Mouse (Mus musculus) adrenal gland, adult 8-10 months (tissue): ENCODE measurements around the gene 2210016F16Rik. TPM values are rescaled to one million over a fixed set of nuclear protein-coding genes. Genes with fewer than 3 reads are reported as not detected.
A peak's percentile ranks its signal among the peaks of the same experiment; 100 is the strongest.
"Not testable (repeated sequence)": the region's sequence is repeated elsewhere in the genome, so short reads cannot be mapped to it uniquely, and the experiment has no call there.

Source experiments
- DNase-seq: peaks from one replicate; pipeline ENCODE4 v3.0.0; 2022
- total RNA-seq, 4 experiments: library from RNA; stranded (reverse); gene quantifications; 2 replicates each; pipeline ENCODE4 v1.2.4; 2022

The 2210016F16Rik gene
- total RNA-seq: 10 to 100 TPM; 27.5 to 36.5 (median 31.9) TPM

DNA sequence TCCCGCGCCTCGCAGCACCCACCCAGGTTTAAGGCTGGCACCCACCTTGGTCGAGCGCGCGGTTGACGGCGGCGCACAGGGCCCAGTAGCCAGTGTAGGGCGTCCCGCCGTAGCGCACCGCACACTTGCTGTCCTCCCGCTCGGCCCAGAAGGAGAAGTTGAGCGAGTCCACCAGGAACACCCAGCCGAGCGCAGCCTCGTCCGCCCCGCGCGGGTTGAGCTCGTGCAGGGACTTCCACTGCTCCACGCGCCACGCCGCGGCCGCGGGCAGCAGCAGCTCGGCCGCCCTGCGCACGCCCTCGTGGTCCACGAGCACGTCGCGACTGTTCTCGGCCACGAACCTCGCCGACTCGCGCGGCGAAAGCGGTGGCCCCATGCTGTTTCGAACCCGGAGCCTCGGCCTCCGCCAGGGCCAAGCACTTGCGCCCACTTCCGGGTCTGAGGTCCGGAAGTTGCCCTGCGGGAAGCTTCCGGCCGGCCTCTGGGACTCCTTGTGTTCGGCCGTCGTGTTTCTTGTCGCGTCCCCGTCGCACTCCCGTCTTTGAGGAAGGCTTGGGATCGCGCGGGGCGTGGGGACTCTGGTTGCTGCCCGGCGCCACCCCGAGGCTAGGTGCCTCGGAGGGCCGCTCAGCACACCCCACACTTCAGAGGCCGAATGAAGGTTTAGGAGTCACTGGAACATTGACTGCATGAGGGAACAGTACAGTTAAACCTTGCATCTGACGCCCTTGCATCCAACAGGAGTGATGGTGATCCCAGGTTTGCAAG lies at the start of gene 2210016F16Rik:
Gene 2210016F16Rik (minus strand): TSS at position 447 of the 768 bp plus-strand sequence.
- DNase-seq: peak; percentile 50

DNA sequence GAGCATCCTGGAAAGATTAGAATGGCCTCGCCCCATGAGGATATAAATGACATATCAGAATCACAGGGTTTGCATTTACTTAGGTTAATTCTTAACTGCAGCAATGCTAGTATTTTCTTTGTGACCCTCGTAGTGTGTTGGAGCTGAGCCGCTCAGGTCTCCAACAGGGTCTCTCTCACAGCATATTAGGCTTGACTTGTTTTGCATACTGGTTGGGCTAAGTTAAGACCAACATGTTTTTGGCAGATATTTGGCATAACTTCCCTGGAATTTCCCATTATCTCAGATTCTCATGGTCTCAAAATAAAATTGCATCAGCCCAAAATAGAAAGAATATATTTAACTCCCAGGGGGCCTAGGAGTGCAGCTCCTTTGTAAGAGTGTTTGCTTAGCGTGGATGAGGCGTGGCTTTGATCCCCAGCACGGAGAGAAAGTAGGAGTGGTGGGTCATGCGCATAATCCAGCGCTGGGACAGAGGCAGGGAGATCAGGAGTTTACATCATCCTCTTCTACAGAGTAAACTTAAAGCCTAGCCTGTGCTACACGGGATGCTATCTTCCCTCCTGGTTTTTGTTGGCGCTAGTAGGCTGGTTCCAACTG lies 38.1 kb upstream of the 2210016F16Rik start:
- no peak for DNase-seq

DNA sequence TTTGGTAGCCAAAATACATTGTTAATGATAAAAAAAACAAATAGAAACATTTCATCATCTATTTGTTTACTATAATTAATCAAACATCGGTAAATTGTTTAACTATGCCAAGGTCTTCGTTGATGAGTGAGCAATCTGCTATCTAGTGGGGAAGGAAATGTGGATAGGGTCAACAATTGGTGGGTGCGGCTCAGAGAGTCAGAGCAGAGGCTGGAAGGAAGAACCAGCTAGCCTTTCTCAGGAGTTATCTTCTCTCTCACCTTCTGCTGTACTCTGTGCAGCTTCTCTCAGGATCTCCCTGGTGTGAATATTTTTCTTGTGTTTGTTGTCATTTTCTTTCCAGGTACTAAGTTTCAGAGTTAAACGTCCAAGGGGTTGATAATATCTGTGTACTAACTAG lies 37.2 kb upstream of the 2210016F16Rik start:
- DNase-seq: no peak

DNA sequence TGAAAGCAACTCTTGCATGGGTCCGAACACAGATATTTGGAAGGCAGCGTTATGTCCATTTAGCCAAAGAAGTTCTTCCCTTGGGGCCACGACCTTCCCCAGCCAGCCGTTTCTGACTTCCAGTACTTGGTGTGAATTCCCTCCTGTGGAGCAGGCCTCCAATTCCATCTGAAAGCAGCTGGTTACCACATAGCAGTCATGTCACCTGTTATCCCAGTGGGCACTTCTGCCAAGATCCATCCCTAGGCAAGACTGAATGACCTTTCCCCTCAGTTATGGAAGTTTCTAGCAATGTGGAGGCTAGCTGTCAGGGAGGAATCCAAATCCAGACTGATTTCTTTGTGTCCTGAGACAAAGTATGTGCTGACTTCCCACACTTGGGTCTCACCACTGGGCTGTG lies 36.0 kb upstream of the 2210016F16Rik start:
- DNase-seq: no peak

DNA sequence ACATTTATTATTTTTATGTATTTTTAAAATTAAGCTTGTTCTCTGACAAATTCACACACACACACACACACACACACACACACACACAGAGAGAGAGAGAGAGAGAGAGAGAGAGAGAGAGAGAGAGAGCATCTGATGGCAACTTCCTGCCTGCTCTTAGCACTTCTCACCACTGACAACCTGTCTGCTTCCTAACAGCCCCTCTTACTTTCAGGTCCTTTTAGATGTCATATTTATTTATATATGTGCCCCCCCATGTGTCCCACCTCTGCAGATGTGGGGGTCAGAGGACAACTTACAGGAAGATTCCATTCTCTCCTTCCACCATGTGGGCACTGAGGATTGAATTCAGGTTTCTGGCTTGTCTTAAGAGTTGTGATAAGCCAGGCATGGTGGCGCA lies 34.2 kb upstream of the 2210016F16Rik start:
- no peak for DNase-seq

DNA sequence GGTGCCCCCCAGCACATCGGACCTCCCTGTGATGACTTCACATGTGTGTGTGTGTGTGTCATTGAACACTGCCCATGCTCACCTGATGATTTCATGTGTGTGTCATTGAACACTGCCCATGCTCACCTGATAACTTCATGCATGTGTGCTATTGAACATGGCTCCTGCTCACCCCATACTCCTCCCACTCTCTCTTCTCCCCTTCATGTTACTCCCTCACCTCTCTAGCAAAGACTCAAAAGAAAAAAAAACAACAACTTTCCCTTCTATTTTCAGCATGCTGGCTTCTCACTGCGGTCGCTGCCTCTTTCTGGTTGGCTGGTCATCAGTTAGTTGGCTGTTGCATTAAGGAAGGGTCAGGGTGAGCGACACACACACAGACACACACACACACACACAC lies 33.6 kb upstream of the 2210016F16Rik start:
- DNase-seq: no peak

DNA sequence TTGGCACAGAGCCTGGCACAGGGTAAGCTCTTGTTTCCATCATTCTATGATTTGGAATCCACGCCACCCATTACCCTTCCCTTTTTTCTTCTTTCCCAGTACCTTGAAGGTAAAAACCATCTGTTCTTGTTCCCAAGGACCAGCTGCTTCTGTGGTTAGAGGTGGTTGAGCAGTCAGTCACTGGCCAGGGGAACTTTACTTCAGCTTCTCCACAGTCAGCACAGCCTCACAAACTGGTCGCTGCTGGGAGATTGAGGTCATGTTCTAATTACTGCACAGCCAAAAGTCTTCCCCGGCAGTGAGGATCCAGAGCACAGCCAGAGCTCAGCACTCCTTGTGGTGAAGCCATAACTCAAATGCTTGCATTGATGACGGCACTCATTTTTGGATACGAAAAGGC lies 30.8 kb upstream of the 2210016F16Rik start:
- no peak for DNase-seq

DNA sequence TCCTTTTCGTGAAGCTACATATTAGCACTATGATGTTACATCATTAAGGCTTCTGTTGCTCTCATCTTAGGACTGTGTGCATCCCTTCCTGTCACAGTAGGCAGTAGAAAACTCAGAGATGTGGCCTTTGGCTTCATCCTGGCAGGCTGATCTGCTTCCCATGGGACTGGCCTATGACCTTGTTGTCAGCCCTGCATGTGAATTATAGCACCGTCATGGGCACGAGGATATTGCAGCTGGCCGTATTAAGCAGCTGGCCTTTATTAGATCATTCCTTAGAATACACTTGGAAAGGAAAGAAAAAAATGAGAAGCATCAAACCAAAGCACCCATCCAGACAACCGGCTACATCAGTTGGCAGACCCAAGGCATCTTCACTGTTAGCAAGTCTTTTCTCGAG lies 30.3 kb upstream of the 2210016F16Rik start:
- DNase-seq: peak; percentile 55

DNA sequence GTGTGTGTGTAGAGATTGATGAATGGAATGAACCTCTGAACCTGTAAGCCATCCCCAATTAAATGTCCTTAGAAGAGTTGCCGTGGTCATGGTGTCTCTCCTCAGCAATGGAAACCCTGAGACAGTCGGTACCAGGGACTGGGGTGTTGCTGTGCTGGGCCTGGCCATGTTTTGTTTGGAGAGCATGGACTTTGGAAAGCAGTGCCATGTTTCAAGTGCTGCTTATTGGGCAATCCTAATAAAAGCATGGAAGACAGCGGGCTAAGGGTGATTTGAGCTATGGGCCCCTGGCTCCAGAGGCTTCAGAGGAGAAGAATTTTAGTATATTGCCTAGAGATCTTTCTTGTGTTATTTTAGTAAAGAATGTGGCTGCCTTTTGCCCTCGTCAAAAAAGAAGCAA lies 26.0 kb upstream of the 2210016F16Rik start:
- no peak for DNase-seq

DNA sequence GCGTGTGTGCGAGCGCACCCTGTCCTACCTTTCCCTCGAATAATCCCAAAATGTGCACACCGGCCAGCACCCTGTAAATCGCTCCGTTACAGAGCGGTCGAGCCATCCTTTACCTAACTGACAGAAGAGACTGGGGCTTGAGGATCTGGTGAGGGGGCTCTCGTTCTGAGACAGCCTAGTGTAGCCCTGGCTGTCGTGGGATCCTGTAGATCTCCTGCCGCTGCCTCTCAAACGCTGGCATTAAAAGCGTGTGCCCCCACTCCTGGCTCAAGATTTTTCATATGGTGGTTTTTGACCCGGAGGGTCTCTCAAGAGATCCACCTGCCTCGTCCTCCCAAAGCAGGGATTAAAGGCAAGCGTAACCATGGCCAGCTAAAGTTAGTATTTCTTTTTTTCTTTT lies 18.2 kb upstream of the 2210016F16Rik start, which contains the start of gene Hnrnpk:
Gene Hnrnpk (minus strand): TSS at position 101 of the 400 bp plus-strand sequence.
- not testable (repeated sequence) for DNase-seq

DNA sequence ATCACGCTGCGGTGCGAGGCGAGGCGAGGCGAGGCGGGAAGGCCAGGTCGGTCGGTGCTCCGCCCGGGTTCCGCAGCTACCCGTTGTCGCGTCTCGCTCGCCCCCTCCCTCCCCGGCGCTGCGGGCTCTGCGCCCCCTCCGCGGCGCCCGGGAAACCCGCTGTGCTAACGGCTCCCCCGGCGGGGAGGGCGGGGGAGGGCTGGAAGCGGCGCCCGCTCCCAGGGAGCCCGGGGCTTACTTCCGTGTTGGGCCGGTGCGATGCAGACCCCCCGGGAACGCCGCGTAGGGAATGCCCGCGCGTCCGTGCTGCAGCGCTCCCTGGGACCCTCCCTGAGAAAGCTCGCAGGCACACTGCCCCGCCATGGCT lies 17.7 kb upstream of the 2210016F16Rik start:
- no peak for DNase-seq

DNA sequence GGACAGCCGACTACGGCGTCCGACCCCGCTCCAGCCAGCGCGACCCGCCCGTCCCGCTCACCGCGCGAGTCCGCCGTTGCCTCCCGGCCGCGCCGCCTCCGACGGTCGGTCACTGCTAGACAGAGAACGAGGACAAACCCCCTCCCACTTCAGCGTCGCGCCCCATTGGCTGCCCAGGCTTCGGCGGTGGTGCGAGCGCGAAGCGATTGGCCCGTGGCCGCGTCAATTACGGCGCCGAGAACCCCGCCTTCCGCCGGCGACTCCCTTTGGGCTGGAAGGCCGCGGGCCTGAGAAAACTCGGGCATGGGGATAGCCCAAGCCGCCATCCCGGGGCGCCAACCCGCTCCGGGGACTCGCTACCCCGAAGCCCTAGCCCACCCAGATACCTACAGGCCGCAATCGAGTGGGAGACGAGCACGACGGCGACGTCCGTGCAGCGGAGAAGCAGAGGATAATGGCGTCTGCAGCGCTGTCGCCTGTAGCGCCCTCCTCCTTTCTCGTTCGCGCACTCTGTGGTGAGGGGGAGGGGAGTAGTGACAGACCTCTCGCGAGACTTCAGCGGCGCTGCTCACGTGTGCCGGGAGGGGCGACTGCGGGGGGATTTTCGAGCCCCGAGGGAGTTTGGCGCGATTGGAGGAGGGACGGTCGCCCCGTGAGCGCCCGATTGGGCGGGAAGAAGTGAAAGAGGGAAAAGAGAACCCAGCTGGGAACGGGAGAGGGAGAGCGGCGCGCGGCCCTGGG lies 17.1 kb upstream of the 2210016F16Rik start, which contains the start of gene Rmi1:
Gene Rmi1 (plus strand): TSS at position 246 of the 741 bp plus-strand sequence.
- DNase-seq: peak; percentile 95

DNA sequence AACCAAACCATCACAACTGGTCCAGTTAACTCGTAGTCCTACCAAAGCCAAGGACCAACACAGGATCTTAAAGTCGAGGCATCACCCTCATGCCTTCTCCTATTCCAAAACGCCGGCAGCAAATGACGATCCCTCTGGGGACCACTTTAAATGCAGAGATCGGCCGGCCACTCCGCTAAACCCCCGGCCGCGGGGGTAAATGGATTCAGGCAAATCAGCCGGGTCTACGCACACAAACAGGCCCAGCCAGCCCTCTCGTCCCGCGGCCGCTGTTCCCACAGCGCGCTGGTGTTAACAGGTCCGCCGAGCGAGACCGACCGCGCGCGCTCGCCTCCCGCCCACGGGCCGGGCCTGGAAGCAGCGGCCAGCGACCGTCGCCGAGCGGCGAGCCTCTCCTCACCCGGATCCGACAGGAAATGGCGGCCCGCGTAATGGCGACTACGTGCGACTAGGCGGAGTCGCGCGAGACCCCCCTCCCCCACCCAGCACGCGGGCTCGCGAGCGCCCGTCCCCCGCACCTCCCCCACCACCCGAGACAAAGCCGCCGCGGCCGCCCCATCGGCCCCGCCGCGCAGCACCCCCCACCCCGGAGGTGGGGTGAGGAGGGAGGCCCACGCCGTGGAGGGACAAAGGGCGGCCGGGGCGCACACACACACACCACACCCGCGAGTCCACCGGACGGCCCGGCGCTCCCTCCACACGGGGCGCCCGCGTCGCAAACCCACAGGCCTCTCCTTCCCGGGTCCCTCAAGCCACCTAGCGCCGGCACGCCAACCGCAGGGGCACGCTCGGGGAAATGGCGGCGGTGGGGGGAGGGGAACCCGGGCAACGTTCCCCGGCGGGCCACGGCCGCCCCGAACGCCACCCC lies 16.3 kb upstream of the 2210016F16Rik start:
- DNase-seq: peak; percentile 57

DNA sequence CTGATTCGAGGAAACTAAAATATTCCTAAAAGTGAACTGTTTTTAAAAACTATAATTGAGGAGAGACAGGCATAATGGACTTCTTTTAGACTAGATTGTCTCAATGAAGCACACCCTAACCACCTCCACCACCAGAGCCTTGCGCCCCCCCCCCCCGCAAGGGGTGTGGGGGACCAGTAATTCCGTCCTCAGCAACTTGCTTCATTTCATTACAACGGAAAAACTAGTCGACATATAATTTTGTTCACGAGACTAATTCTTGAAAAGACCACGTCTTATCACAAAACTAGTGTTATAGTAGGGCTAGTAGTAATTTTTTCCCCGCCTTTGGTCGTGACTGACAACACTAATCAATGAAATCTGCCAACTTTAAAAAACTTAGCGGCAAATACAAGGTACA lies 15.6 kb upstream of the 2210016F16Rik start:
- no peak for DNase-seq

DNA sequence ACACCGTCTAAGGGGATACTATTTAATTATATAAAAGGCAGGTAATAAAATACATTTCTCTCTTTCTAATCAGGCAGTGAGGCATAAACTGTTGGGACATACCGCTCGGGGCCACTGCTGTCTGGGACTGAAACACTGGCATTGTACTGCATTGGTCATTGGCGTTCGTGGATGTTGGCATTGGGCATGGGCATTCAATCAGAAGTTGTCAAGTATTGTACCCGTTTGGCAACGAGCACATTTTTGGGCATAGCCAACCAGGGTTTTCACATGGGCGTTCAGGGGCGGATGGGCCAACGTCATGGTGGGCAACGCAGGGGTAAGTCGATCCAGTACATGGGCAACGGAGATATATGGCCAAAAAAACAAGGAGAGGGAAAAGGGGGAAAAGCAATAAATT lies 12.6 kb upstream of the 2210016F16Rik start:
- no peak for DNase-seq

DNA sequence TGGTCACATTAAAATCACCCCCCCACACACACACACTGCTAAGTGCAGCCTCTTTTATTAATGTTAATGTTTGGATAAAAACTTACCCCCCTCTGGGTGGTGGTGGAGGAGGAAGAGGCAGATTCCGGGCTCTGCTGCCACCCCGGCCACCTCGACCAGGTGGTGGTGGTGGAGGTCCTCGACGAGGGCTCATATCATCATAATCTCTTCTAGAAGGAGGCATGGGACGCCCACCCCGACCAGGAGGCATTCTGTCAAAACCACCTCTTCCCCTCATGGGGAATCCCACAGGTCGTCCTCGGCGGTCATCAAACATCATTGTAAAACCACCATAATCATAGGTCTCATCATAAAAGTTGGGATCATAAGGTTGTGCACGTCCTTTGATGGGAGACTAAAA lies 9.4 kb upstream of the 2210016F16Rik start:
- DNase-seq: not testable (repeated sequence)

DNA sequence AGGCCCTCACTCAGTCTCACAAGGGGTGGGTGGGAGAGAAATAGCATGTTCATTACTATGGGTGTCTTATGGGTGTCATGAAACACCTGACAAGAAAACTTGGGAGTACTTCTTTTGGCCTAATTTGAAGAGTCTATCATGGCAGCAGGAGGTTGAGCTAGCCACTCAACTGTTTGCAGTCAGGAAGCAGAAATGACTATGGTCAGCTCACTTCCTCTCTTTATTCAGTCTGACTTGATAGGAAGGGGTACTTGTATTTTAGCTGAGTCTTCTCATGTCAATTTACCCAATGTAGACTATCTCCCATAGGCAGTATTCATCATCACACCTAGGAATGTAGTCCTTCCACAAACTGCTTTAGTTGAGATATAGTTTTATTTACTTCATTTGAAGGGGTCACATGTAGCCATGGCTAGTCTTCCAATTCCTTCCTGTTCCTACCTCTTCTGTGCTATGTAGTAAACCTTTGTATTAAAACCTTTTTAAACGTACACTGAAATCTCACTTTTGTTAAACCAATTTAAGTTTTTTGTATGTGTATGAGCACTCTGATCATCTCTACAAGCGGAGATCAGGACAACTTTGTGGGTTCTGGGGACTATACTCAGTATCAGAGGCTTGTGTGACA lies 4.4 kb upstream of the 2210016F16Rik start:
- no peak for DNase-seq

DNA sequence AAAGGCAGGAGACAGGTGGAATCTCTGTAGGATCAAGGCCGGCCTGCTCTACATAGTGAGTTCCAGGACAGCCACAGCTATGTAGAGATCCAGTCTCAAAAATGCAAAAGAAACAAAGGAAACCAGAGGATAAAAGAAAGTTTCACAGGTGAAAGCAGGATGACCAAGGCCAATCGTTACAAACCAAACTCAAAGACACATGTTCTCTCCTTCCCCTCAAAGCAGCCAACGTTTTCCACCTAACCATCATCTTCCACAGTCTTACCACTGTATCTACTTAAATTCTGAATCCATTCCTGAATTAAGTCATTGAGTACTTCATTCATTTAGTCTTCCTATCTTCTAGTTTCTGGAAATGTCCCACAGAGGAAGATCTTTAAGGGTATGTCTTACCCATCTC lies 3.4 kb upstream of the 2210016F16Rik start:
- DNase-seq: no peak

DNA sequence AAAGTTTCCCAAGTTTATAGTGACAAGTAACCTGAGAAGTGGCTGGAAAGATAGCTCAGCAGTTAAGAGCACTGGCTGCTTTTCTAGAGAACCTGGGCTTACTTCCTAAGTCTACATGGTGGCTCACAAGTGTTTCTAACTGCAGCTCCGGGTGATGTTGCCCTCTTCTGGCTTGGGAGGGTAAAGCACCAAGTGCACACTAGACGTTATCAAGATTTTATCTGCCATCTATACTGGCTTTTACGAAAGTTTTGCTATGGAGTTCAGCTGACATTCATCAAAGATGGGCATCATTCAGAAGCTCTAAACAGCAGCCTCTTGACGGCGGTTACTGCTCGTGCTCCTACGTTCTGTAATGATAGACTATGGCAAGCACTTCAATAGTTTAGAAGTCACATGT lies 2.9 kb upstream of the 2210016F16Rik start:
- peak; percentile 55 for DNase-seq

DNA sequence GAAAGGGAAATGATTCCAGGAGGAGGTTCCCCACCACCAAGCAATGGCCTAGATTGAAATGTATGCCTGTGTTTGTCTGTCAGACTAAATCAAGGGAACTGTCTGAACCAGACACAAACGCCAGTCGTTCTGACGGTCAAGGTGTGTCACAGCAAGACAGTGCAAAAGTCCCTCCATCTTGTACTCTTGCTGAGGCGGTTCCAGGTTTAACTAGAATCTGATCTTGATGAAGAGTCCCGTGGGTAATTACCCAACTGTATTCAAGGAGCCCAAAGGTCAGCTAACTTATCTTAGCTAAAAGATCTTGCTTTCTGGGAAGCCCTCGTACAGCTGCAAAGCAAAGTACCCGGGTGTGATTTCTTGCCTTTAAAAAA lies 509 bp upstream of the 2210016F16Rik start:
- DNase-seq: no peak

DNA sequence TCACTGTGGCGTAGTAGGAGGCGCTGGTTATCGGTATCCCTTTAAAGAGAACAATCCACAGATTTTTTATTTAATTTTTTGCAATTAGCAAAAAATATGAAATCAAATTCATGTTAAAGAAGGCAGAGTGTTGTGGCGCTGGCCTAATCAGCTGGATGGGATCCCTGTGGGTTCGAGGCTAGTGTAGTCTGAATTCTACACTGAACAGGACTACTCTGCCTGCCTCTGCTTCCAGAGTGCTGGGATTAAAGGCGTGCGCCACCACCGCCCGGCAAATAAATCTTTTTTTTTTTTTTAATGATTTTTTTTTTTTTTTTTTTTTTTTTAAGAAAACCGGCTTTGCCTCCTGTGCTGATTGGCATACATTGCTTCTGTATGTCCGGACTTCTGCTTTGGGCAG lies 654 bp downstream of the 2210016F16Rik start:
- no peak for DNase-seq

DNA sequence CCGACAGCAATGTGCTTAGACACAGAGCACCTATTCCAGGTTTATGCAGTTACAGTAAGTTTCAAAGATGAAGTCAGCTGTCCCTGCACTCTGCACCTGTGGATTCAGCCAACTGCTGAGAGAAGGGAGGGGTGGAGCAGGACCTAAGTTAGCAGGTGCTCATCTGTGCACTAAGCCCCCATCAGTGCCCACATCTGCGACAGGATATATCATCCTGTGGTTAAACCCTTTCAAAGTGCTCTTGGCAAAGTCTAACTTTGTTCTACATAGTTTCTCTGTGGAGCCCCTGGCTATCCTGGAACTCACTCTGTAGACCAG lies 11.9 kb downstream of the 2210016F16Rik start:
- no peak for DNase-seq
